Mouse (Mus musculus) spleen, adult 12 weeks (tissue): ENCODE results near the gene Cdca4.
A peak's percentile ranks its signal among the peaks of the same experiment; 100 is the strongest.
"Not testable (repeated sequence)": the region's sequence is repeated elsewhere in the genome, so short reads cannot be mapped to it uniquely, and the experiment has no call there.

Source experiments
- DNase-seq: peaks from one replicate; pipeline ENCODE4 v3.0.0; 2022; ENCODE audit warnings: low spot score

The Cdca4 gene

DNA sequence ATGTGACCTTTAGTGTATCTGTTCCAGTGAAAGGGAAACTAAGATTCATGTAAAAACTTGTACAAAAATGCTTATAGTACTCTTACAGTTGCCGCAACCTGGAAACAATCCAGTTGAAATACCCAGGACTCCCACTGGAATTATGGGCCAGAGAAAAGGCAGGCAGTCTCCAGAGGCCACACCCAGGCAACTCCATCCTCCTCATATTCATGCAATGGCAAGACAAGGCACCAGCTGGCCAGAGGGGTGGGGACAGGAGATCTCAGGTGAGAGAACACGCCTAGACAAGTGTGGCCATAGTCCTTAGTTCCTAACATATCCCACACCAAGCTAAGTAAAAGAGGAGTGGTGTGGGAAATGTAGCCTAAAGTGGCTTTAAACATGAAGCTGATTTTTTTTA is 6.5 kb downstream of the Cdca4 start:
- no peak for DNase-seq

DNA sequence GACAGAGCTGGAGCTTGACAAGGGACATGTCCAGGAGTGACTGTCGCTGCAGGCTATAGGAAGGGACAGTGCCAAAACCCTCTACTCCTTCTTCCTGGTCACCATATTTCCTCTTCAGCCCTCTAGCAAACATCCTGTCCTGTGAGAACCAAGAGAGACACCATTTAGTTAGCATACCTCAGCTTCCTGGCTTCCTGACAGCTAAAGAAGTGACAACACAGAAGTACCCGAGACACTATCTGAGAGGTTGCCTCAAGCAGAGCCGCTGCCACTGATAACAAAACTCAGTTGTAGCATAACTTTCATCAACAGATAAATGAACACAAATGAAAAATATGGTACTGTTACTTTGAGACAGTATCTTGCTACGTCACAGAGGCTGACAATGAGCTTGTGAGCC is 7.2 kb downstream of the Cdca4 start:
- no peak for DNase-seq

DNA sequence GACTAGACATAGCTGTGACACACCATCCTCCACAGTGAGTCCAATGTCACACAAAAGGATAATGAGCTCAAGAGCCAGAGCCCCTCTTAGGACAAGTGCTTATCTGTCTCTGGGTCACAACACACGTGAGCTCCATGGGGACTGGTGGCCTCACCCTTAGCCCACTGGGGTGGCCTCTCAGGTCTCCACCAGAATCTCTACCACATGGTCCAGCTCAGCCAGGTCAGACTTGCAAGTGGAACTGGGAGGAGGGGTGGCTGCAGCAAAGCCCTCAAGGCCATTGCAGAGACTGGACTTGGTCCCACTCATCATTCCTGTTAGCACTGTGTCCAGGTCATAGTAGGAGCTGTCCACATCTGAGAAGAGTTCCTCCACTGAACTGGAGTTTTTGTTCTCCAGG is 8.0 kb downstream of the Cdca4 start:
- DNase-seq, result no peak

DNA sequence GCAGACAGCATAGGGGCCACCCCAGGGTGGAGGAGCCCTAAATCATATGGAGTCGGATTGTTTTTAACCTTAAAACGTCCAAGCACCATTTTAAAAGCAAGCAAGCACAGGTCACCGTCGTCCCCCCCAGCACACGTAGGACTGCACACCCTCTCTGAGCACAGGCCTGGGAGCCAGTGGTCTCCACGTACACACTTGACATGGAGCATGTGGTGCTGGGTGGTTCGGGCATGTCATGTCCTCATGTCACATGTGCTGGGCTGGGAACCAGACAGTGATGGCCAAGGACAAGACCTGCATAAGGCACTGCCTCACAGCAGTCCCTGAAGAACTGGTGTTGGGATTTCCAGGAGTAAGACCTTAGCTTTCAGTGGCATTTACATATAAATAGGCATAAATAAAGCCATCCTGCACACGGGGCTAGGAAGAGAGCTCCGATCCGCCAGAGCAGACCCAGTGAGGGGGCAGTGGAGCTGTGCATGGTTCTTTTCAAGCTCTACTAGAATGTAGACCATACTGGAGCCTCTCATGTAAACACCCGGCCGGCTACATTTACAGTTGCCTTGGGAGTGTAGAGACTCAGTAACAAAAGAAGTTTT is 8.7 kb downstream of the Cdca4 start:
- DNase-seq, result no peak

DNA sequence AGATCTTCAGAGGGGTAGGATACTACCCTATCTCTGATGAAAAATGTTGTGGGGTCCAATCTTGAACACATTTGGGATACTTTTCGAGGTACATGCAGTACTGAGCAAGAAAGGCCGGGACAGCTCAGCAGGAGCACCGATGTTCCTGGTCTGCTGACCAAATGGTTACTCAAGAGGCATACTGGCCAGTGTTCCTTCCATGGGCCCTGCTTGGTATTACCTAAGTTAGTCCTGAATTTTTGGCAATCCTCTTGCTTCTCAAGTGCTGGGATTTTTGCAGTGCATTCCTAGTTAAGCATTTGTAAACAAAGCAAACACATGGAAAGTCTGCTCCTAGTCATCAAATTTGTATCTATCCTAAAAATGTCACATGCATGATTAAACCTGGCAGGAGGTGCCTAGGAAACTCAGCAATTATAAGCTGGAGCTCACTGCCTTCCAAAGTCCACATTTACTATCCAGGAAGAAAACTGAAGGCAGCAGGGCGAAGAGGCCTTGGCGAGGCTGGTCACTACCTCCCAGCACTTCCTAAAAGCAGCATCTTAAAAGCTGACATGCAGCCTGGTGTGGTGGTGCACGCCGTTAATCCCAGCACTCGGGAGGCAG is 10.1 kb downstream of the Cdca4 start:
- no peak for DNase-seq

GRCm38 (mm10) chr12:112816866-112817265 is 12.4 kb downstream of the Cdca4 start:
- not testable (repeated sequence) for DNase-seq

DNA sequence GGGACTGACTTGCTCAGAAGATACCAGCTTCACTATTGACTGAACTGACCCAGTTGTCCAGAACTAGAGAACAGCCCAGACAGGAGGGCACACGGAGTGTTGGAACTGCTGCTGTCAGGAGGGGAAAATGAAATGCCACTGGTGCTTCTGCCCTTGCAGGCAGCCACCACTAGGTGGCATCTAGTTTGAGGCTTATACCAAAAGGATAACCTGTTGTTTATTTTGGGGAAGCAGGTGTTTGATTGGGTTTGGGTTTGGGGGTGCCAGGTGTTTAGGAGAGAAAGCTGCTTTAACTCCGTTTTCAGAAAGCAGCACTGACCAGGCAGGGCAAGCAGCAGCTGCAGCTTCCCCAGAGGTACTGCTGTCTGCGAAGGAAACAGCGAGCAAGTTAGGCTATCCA is 12.9 kb downstream of the Cdca4 start:
- DNase-seq, result peak; percentile 33

DNA sequence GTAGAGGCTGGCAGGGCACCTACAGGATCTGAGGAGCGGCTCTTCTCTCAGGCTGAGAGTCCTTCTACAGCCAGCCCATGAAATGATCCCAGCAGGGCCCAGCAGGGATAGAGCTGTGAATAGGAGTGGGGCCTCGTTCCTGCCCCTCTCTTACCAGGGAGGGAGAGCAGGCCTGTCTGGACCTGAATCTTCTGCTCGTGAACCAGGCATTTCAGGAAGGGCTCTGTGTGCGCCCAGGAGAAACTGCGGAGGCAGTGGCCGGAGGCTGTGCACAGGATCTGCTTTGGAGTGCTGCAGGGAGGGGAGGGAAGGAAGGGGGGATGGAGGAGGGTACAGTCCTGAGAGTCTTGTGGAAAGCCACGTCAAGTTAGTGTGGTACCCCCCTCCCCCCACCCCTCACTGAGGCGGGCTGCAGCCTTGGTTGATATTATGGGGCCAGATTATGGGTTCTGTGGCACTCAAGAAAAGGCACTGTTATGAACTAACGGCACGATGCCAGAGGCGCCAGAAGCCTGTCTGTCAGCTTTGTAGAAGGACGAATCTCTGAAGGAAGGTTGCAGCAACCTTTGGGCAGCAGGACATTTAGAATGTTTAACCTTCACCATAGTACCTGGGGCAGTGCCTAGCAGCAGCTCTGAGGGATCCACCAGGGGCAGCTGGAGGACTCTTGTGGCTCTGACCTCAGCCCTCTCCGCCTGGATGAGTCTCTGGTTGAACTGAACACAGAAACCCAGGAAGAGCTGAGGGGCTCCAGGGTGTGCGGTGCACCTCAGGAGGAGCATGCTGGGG is 14.3 kb downstream of the Cdca4 start:
- DNase-seq, result no peak

- no peak for DNase-seq
Measured at GRCm38 (mm10) chr12:112813370-112813769, 15.9 kb downstream of the Cdca4 start.

DNA sequence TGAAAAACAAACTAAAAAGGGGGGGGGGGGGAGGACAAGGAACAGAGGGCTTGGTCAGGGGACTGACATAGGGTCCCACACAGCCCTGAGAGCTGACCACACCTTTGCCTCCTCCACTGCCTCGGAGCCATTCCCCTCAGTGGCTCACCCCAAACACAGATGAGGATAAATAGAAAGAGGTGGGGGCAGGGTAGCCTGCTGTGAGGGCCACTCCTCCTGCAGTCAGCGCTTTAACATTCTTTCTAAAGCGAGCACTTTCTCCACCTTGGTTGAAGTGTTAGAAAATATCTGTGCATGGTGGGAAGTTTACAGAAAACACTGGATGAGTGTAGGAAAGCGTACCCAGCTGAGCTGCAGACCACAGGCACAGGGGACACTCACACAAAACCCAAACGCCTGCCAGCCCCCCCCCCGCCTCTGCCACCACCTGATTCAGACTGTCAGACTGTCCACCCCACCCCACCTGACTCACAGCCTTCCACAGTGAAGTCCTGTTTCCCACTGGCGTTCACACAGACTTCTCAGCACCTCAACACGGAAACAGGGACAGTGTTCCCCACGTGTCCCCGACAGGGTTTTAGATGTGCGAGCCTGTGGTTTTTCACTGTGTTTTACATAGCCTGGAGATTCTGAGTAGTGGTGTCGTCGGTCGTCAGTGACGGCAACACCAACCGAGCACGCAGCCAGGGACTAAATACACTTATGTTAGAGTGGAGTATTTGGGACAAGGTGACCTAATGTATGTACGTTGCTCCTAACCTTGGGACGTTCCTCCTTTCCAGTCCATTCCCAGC is 18.9 kb downstream of the Cdca4 start:
- DNase-seq, result no peak

DNA sequence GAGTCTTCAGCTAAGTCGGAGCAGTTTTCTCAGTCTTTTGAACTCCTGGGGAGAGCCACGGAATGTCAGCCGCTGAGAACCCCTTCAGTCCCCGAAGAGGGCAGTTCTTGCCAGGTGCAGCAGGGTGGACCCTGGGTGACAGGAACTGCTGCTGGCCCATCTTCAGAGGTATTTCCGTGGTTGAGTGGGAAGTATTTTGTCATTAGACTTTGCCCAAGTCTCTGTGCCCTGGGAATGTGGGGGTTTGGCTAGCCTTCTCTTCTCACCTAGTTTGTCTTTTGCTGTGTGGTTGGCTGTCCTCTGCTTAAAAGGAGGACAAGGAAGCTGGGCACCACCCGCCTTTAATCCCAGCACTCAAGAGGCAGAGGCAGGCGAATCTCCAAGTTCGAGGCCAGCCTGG is 19.6 kb downstream of the Cdca4 start:
- no peak for DNase-seq

DNA sequence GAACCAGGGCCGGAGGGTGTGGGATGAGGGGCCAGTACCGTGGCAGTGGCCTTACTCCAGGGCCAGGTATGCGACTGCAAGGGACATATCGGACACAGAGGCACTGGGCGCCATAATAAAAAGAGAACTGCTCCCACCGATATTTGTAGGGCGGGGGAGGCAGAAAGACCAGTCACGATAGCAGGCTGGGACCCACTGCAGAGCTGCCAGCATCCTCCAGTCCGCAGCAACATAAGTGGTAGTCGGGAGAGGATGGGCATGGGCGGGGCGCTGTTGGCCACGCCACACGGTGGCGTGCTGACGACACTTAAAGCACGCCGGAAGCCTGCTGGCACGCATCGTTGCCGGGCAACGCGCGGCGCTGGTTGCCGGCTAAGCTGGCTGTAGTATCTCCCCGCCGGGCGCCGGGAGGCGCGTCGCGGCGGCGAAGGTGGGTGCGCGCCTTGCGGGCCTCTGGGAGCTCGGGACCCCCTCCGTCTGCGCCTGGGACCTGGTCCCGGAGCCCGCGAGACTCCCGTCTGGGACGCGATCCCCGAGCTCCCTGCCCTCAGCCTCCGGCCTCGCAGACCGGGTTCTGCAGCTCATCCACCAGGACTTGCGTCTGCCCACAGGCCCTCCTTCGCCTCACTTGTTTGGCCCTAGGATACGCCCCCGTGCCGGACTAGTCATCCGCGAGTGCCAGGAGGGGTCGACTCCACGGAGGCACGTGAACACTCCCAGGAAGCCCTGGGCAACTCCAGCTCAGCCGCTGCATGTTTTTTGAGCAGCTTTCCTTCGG is 20.4 kb downstream of the Cdca4 start, which contains the start of gene Clba1:
Gene Clba1, plus strand, starts transcription at position 351 of the 778 bp plus-strand sequence.
- peak; percentile 76 for DNase-seq

DNA sequence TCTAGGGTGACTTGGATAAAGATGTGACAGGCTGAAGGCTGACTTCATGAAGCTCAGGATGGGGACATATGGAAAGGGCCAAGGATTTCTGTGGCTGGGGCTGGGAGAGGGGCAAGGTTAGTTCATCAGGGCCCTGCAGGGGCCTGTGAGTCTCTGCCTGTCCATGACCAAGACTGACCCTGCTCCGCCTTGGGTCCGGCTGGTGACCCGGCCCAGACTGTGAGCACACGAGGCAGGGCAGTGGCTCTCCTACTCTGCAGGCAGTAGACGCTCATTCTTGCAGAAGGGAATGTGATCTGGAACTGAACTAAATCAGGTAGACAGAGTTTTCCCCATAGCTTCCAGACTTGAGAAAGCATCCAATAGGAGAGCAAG is 21.0 kb downstream of the Cdca4 start:
- no peak for DNase-seq

DNA sequence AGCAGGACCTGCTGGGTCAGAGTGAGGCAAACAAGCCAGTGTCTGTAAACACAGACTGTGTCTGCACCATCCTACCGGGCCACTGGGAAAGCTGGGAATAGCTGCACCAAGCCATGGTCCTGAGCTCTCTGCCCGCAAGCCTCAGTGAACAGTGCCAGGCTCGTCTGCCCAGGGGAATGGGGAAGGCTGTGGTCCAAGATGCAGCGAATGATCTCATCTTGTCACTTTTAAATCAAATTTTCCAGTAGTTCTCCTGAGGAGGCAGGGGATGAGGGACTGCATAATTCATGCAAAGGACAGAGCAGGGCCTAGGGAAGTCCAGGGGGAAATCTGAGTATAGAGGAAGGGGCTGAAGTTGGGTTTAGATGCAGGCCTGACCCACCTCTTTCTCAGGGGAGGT is 21.4 kb downstream of the Cdca4 start:
- DNase-seq, result no peak

DNA sequence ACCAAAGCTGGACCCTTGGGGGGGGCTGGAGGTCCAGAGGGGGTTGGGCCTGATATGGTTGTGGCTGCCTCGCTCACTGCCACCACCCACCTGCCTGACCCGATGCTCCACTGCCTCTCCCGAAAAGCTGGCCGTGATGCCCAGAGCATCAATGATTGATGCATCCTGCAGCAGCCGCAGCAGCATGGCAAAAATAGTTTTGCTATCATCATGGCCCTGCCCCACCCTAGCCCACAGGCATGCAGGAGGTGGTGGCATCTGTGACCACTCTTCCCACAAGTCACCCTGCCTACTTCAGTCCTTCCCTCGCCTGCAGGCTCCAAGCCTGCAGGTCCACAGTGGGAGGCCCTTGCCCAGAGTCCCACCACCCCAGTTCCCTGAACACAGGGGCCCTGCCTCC is 23.2 kb downstream of the Cdca4 start:
- DNase-seq, result no peak

DNA sequence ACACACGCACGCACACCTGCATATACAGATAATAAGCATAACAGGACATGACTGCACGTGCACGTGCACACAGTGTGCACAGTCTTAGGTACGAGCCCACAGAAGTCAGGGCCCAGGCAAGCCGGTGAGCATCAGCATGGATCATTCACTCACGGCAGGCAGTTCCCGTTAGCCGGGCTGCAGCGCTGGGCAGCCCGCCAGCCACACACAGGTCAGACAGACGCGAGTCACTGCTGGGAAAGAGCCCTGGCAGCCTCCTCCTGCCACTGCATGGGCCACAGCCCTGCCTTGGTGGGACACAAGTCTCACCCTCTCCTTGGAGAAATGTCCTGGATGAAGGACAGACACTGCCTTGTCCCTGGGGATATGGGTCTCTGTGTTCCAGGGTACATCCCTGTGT is 25.2 kb downstream of the Cdca4 start:
- no peak for DNase-seq

GRCm38 (mm10) chr12:112802917-112803316 is 26.3 kb downstream of the Cdca4 start:
- DNase-seq, result no peak

DNA sequence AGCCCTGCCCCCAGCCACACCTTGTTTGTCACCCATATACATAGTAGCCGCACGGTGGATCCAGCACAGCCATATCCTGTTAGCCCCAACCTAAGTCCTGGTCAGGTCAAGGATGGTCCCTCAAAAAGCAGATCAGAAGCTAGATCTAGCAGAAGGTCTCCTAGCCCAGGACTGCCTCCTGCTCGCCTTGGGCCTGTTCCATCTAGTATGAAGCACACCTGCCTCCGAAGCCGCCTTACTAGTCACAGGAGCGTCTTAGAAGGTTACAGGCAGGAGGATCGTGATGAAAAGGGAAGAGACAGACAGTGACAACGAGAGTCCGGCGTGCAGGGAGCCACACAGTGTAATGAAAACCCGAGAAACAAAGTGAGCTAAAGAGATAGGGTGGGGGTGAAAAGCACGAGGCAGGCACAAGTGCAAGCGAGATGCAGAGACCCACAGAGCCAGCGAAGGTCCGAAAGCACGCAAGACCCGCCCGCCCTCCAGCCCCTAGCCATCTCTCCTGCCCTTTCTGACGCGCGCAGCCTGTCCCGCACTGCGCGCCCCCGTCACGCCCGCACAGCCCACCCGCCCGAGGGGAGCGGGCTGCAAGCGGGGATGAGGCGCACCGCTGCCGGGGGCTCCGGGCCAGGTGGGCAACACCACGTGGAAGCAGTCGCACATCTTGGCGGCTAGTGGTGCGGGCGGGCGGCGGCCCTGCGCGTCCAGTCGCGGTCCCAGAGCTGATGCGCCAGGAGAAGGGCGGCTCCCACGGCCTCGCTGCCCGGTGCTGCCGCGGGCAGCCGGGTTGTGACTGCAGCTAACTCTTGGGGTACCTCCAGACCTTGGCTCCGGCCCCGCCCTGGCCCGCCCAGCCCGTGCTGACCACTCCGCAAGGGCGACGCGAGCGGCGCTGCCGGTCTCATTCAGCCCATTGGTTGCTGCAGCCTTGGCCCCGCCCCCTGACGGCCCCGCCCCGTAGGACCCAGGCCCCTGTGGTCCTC is 27.1 kb downstream of the Cdca4 start, which contains the start of gene Ahnak2:
Gene Ahnak2, minus strand, starts transcription at position 794 of the 983 bp plus-strand sequence.
- no peak for DNase-seq

DNA sequence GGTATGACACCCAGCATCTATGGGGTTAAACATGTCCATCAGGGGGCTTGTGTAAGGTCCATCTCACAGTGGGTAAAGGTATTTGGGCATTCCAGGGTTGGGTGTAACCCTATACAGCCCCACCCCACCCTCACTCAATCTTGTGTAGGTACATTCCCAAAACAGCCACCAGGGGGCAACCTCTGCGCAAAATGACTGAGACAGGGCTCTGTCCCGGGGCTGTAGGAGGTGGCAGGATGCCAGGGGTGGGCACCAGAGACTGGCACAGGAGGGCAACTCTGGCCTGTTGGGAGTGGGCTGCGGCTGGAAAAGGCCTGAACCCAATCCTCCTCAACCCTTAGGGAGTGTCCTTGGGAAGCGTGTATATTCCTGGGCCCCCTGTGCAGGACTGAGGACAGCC is 28.7 kb downstream of the Cdca4 start:
- DNase-seq, result peak; percentile 64

DNA sequence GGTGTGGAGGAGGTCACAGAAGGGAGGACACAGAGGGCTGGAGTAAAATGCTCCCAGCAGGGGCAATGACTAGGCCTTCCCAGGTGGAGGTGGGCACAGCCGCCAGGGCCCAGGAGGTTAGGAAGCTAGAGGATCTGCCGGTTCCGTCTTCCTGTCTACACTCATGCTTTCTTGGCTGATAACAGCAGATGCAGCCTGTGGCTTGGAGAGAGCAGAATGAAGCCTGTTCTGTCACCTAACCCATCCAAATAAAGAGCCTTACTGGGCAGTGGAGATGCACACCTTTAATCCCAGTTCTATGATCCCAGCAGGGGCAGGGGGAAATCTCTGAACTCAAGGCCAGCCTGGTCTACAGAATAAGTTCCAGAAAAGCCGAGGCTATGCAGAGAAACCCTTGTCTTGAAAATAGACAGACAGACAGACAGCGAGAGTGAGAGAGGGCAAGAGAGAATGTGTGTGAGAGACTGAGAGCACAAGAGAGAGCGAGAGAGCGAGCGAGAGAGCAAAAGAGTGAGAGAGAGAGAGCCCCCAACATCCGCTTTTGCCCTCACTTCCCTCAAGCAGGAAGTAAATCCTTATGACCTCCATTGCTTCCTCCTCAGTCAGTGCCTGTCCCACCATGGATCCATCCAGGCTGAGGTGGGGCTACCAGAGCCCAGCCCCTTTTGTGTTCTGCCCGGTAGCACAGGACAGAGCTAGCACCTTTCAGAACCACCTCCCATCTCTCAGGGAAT is 29.8 kb downstream of the Cdca4 start:
- no peak for DNase-seq
